Mouse (Mus musculus) testis, adult 2 months (tissue): Measurements from ENCODE around the gene Gjc1. TPM values are rescaled to one million over a fixed set of nuclear protein-coding genes. Genes with fewer than 3 reads are reported as not detected.

Source experiments
- H3K27ac ChIP-seq: fragments of 200-500 bp; 2 replicates; pipeline ENCODE4 v1.5.1; 2012; ENCODE audit warnings: low read depth, low read length; ENCODE audit not compliant: control insufficient read depth, insufficient read depth
- H3K27me3 ChIP-seq: fragments of 200-500 bp; 2 replicates; pipeline ENCODE4 v1.6.1; 2012; ENCODE audit warnings: mild to moderate bottlenecking, low read length, moderate library complexity; ENCODE audit not compliant: control insufficient read depth, insufficient read depth
- H3K36me3 ChIP-seq: fragments of 200-500 bp; 2 replicates; pipeline ENCODE4 v1.6.1; 2012; ENCODE audit warnings: mild to moderate bottlenecking, low read length; ENCODE audit not compliant: control insufficient read depth, insufficient read depth
- H3K4me1 ChIP-seq: fragments of 200-500 bp; 2 replicates; pipeline ENCODE4 v1.6.1; 2012; ENCODE audit warnings: low read length; ENCODE audit not compliant: control insufficient read depth, insufficient read depth
- H3K4me3 ChIP-seq: fragments of 200-500 bp; 2 replicates; pipeline ENCODE4 v1.5.1; 2012; ENCODE audit warnings: low read depth, mild to moderate bottlenecking, low read length, moderate library complexity, mixed read lengths; ENCODE audit not compliant: control insufficient read depth
- CTCF ChIP-seq: fragments of 200-500 bp; IDR thresholded peaks from 2 replicates; pipeline ENCODE4 v1.5.1; 2012; ENCODE audit warnings: low read depth, mild to moderate bottlenecking, inconsistent platforms, low read length, moderate library complexity; ENCODE audit not compliant: control insufficient read depth, insufficient read depth, insufficient replicate concordance
- POLR2A ChIP-seq: fragments of 200-500 bp; IDR thresholded peaks from 2 replicates; pipeline ENCODE4 v1.6.1; 2012; ENCODE audit warnings: low read depth, mild to moderate bottlenecking, inconsistent platforms, low read length, moderate library complexity; ENCODE audit not compliant: control insufficient read depth
- polyA plus RNA-seq: library from polyadenylated mRNA; depleted of rRNA; stranded (reverse); fragments of >200 nt; gene quantifications from 2 replicates; pipeline ENCODE4 v1.2.3, GENCODE M21; 2012

The Gjc1 gene
- polyA plus RNA-seq, 1 experiment: 9.9 TPM

GRCm38 (mm10) chr11:102827097-102827496, 7.6 kb upstream of the Gjc1 start:
- Histone ChIP-seq H3K27me3 (no peaks in the 10 kb centered on the region), H3K36me3 (no peaks in the 10 kb centered on the region), H3K4me1 (no peaks in the 10 kb centered on the region), H3K4me3 (no peak overlapping the region), H3K27ac (no peak overlapping the region)
- TF ChIP-seq CTCF (no peak), POLR2A (no peak)

- Histone ChIP-seq H3K36me3 (no peaks in the 10 kb centered on the region), H3K4me3 (no peak overlapping the region), H3K4me1 (no peaks in the 10 kb centered on the region), H3K27me3 (no peaks in the 10 kb centered on the region), H3K27ac (no peak overlapping the region)
- TF ChIP-seq CTCF (no peak), POLR2A (no peak)
Measured at GRCm38 (mm10) chr11:102826476-102826875, 7.0 kb upstream of the Gjc1 start.

GRCm38 (mm10) chr11:102821231-102821630, 1.7 kb upstream of the Gjc1 start:
- Histone ChIP-seq H3K36me3 (no peaks in the 10 kb centered on the region), H3K27me3 (no peaks in the 10 kb centered on the region), H3K27ac (no peak overlapping the region), H3K4me1 (peaks cover 12% of the 10 kb centered on the region), H3K4me3 (no peak overlapping the region)
- TF ChIP-seq POLR2A (no peak), CTCF (no peak)

DNA sequence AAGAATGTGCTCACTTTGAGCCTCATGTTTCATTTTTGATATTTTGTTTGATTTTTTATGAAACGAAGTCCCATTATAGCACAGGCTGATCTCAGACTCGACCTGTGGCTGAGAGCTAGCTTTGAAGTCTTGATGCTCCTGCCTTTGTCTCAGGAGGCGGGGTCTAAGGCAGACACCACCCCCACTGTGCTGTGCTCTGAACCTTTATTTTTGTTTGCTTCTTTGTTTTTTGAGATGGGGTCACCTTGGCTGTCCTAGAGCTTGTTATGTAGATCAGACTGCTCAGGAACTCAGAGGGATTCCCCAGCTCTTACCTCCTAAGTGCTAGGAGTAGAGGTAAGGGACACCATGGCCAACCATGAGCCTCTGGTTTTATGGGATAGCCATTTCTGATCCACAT, 932 bp upstream of the Gjc1 start:
- H3K36me3 ChIP-seq: no peaks in the 10 kb centered on the region
- no peak overlapping the region for H3K27ac ChIP-seq
- H3K4me1 ChIP-seq: peaks cover 14% of the 10 kb centered on the region
- no peak for TF ChIP-seq POLR2A
- no peak for TF ChIP-seq CTCF
- no peaks in the 10 kb centered on the region for H3K27me3 ChIP-seq
- no peak overlapping the region for H3K4me3 ChIP-seq

DNA sequence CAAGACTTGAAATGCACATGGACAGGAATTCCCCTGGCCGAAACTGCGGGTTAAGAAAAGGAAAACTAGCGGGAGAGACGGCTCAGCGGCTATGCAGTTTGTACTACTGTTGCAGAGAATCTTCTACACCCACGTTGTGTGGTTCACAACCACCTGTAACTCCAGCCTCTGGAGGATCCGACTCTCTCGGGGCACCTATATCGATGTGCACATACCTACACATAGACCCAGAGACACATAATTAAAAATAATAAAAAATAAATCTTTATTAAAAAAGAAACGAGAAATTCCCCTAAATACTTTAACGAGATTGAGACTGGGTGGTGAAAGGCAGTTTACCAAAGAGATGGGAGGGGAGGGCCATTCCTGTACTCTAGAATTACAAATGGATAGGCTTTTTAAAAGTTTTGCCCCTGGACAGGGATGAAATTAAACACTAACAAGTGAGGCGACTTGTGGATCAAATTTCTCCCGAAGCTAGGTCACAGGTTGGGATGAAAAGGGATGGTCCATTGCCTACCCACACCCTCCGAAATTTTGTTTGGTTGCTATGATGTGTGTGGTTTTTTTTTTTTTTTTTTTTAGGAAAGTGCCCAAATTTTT, 384 bp upstream of the Gjc1 start:
- no peaks in the 10 kb centered on the region for H3K36me3 ChIP-seq
- peak overlapping the region; percentile 71; the same call in 1 of the 2 replicates for H3K27ac ChIP-seq
- no peaks in the 10 kb centered on the region for H3K27me3 ChIP-seq
- H3K4me1 ChIP-seq: peaks cover 14% of the 10 kb centered on the region
- TF ChIP-seq POLR2A (no peak), CTCF (no peak)
- H3K4me3 ChIP-seq: peak overlapping the region; percentile 83

GRCm38 (mm10) chr11:102818121-102819020, 1.1 kb downstream of the Gjc1 start:
- no peak for TF ChIP-seq POLR2A
- TF ChIP-seq CTCF: no peak

DNA sequence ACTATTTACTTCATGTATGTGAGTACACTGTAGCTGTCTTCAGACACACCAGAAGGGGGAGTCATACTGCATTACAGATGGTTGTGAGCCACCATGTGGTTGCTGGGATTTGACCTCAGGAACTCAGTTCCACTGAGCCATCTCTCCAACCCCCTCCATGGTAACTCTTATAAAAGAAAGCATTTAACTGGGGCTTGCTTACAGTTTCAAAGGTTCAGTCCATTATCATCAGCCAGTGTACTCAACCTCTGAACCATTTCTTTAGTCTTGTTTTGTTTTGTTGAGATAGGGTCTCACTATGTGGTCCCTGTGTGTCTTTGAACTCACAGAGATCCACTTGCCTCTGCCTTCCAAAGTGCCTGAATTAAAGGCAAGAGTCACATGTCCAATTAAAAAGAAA, 4.6 kb downstream of the Gjc1 start:
- Histone ChIP-seq H3K4me3 (no peak overlapping the region), H3K4me1 (peaks cover 14% of the 10 kb centered on the region)

More at GRCm38 (mm10) chr11:102818121-102819020, 1.1 kb downstream of the Gjc1 start:
- Histone ChIP-seq H3K36me3 (no peaks in the 10 kb centered on the region), H3K4me1 (peaks cover 14% of the 10 kb centered on the region), H3K4me3 (peak overlapping the region; percentile 83), H3K27me3 (no peaks in the 10 kb centered on the region), H3K27ac (peak overlapping the region; percentile 84)

More for the DNA sequence above, 4.6 kb downstream of the Gjc1 start:
- TF ChIP-seq POLR2A: no peak
- TF ChIP-seq CTCF: no peak
- no peaks in the 10 kb centered on the region for H3K27me3 ChIP-seq
- no peaks in the 10 kb centered on the region for H3K36me3 ChIP-seq
- no peak overlapping the region for H3K27ac ChIP-seq
